Mouse (Mus musculus) right cerebral cortex, postnatal 14 days (tissue): ENCODE results near the gene Cuedc1.

Experiments used
- DNase-seq: peaks from one replicate; pipeline ENCODE4 v3.0.0; 2022

Cuedc1 gene

DNA sequence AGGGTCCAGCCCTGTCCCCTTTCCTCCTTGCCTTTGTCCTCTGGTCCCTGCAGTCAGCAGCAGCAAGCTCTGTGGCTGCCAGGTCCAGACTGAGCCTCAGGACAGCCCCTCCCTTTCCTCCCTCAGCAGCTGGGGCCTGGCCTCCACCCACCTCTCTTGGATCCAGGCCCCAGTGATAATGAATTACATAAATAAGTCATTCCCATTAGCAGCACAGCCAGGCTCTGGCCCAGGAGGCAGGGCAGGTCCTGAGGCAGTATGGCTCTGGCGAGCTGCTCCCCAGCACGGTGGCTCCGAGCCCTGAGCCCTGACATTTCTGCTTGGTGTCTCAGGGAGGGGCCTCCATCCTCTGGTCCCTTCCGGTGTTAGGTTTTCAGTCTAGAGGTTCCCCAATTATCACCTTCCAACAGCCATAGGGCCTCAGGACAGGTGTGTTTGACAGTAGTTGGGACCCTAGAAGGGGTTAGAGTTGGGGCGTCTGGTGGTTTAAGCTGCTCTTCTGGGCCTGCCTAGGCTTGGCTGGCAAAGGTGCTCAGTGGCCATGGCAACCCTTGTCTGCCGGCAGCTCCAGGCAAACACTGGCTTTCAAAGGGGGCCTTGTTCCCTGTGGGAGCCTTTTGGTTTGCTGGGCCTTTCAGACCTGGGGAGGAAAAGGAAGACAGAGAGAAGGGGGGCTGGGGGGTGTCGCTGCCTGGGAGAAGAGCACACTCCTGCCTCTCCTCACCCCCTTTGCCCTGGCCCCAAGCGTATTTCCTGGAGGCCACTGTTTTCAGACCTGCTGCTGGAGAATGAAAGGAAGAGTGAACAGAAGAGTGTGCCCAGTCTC lies 21.2 kb downstream of the Cuedc1 start:
- peak; percentile 24 for DNase-seq

- no peak for DNase-seq
Observed at GRCm38 (mm10) chr11:88122545-88122944, 24.7 kb downstream of the Cuedc1 start.

- no peak for DNase-seq
Observed at GRCm38 (mm10) chr11:88123021-88123420, 25.2 kb downstream of the Cuedc1 start.

DNA sequence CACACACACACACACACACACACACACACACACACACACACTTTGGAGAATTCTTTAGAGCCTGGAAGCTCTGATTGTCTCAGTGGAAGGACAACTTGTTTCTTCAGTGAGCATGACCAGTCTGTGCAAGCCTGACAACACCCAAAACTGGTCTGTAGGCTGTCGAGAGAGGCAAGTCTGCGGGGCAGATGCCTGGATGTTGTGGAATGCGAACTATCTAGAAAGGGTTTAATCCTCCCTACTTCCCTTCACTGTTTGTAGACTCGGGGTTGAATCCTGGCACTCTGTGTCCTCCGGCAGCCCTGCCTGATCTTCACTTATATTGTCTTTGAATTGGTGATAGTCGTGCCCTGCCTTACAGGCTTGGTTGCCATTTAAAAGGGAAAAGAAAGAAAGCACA lies 25.9 kb downstream of the Cuedc1 start:
- no peak for DNase-seq

DNA sequence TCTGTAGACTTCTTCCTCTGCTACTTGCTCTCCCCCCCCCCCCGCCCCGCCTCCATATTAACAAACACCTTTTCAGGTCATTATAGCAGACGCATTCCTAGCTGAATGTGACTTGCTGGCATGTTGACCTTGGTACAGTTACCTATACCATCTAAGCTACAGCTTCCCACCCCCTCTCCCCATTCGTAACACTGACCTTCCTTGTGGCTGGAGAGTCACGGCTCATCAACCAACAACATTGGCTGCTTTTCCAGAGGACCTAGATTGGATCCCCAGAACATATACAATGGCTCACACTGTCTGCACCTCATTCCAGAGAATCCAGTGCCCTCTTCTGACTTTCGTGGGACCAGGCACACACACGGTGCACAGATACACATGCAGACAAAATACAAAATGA lies 27.6 kb downstream of the Cuedc1 start:
- no peak for DNase-seq

DNA sequence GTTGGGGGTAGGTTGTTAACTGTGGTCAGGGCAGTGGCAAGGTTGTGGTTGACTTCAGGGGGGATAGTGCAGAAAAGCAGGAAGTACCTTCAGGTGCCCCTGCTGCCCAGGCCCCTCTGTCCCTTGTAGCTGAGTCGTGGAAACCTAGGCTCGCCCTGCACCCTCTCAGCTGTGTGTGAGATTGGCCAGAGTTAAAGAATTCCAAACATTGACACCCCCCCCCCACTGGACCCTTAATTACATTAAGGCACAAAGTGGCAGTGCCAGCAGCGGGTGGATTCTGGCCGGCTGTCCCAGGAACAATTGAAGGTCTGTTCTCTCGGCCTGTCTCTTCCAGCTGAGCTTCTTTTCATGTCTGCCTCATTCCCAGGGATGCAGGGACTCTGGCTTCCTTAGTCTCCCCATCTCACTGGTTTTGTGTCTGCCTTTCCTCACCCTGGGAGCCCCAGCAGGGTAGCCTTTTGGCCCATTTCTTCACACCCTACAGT lies 28.5 kb downstream of the Cuedc1 start:
- no peak for DNase-seq

- DNase-seq = no peak
Observed at GRCm38 (mm10) chr11:88128461-88128860, 30.6 kb downstream of the Cuedc1 start.

GRCm38 (mm10) chr11:88129281-88129680 lies 31.4 kb downstream of the Cuedc1 start:
- no peak for DNase-seq

DNA sequence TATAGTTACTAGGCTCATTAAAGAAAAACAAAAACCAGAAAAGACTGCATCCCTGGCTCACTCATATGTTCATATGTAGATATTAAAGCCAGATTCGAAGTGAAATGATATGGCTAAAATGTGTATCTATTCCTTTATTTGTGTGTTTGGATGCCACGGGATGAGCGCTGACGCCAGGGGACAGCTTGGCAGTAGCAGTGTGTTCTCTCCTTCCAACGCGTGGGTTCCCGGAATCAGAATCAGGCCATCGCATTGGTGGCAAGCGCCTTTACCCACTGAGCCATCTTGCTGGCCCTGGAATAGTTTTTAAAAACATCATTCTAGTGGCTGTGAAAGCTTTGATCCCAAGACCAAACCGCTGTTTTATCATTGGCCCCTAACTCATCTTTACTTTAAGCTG lies 32.1 kb downstream of the Cuedc1 start:
- DNase-seq = no peak

DNA sequence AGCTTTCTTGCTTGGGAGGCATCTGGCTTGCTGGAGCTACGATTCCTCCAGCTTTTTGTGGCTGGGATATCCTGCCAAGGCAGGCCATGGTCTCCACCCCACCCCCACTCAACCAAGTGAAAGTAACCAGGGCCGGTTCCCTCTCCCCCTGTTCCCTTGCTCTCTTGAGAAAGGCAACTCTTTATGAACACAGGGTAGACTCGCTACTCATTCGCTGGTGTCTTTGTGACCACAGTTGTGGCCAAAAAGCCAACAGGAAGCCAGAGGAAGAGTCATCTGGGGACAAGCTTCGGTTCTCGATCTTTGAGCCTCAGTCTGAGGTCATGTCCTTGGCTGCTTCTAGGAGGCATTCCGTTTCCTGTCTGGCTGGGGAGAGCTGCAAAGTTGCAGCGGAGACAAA lies 34.0 kb downstream of the Cuedc1 start:
- DNase-seq = no peak

GRCm38 (mm10) chr11:88135218-88135617 lies 37.4 kb downstream of the Cuedc1 start:
- no peak for DNase-seq

DNA sequence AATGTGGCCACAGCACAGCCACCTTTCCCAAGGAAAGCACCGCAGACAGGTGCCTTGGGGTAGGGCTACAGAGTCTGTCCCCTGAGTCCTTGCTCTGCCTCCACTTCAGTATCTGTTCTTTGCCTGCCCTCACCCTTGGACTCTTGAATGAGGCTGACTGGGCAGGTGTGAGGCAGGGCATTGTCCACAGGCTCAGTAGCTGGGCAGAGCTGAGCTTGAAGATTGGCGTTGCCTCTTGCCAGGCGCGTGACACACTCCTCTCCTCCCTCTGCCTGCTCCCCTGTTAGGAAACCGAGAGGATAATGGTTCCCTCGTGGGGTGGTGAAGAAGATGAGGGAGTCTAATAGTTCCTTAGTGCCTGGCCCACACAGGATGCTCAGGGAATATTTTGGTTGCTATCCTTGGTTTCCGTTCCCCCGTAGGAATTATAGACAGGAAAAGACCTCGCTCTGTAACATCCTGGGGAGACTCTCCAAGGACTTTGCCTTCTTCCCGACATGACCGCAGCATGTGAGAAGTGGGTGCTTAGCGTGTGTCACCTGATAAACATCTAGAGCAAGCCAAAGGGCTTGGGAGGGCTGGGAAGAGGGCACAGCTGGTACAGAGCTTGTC lies 40.1 kb downstream of the Cuedc1 start:
- no peak for DNase-seq

- DNase-seq = no peak
Observed at GRCm38 (mm10) chr11:88139256-88139861, 41.5 kb downstream of the Cuedc1 start.

DNA sequence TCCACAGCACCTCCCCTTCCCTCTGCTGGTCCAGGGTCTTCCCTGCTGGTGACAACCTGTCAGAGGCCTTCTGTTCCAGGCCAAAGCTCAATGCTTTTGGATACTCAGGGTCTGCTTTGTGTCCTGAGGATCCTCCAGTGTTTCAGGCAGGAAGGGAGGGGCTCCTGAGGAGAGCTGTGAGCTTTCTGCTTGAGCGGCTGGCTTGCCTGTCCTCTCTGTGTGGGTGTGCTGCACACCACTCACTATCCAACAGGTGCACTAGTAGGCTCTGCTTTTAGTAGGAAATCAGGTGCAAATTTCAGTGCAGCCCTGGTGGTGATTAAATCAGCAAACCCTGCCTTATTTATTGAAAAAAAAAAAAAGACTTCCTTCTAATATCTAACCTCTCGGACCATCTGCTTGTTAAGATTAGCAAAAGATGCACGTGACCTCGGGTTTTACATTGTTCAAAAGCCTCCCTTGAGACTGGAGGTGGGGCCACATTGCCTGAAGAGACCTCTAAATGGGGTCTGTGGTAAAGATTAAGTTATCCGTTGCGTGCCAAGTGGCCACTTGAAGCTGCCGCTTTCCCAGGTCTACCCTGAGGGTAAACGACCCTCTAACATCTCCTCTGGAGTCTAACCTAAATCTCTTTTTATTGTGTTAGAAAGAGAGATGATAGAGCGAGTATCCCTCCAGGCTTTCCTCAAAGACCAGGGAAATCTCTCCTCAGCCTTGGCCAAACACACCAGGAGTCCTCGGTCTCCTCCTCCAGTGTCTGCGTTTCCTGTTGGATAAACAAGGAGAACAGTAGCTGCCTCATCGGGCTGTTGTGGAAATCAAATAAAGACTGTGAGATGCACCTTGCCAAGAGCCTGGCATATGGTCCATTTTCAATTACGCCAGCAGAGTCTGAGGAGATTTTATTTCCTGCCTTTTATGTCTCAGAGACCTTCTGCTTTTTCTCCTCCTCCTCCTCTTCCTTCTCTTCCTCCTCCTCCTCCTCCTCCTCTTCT lies 42.5 kb downstream of the Cuedc1 start:
- no peak for DNase-seq

DNA sequence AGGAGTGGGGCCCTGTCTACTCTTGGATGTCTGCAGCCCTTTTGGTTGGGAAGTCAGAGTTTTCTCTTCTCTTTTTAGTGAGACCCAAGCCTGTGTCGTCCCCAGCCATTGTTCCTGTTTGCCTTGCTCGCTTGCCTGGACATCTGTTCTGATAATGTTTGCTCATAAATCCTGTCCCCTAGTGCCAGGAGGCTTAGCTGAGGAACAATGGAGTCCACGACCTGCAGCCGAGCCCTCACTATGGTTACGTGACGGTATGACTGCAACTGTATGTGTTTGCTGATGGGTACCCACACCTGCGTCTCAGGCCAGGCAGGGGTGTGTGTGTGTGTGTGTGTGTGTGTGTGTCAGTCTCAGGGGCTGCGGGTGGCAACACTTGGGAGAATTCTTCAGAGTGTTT lies 44.5 kb downstream of the Cuedc1 start:
- no peak for DNase-seq

GRCm38 (mm10) chr11:88144100-88144499 lies 46.2 kb downstream of the Cuedc1 start:
- no peak for DNase-seq

DNA sequence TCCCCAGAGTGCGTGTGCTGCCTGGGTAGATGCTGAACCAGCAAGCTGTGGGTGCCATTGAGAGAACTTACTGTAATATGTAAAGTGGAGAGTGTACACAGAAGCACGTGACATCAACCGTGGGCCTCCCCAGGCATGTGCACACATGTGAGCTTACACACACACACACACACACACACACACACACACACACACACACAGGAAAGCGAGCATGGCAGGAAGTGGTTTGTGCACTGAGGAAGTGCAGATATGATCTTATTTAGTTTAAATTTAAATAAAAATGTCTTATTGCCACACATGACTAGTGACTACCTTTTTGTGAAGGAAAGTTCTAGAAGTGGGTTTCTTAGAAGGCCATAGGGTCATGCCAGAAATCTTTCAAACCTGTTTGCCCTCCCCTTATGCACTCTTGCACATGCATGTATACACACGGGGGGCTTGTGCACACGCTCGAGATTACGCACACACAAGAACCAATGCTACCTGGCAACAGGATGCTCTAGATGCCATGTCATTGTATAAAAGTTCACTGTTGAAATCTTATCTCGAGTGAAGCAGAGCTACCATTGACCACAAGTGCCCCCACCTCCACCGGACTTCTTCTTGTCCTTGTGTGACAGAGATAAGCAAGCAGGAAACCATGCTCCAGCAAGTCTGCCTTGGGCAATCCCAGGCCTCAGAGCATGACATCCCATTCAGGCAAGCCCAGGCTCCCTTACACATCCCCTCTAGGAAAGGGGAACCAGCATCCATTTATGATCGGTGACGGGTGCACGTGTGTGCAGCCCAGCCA lies 47.6 kb downstream of the Cuedc1 start:
- no peak for DNase-seq

GRCm38 (mm10) chr11:88146264-88147060 lies 48.6 kb downstream of the Cuedc1 start:
- no peak for DNase-seq

- no peak for DNase-seq
Observed at GRCm38 (mm10) chr11:88147388-88147787, 49.5 kb downstream of the Cuedc1 start.

GRCm38 (mm10) chr11:88148015-88148637 lies 50.3 kb downstream of the Cuedc1 start:
- no peak for DNase-seq
